Mouse (Mus musculus): ENCODE data around the gene Hrnr. TPM values are rescaled to one million over a fixed set of nuclear protein-coding genes. Genes with fewer than 3 reads are reported as not detected.

Hrnr gene
- not detected in 2 replicates for polyA plus RNA-seq (2012; rRNA removed)

DNA sequence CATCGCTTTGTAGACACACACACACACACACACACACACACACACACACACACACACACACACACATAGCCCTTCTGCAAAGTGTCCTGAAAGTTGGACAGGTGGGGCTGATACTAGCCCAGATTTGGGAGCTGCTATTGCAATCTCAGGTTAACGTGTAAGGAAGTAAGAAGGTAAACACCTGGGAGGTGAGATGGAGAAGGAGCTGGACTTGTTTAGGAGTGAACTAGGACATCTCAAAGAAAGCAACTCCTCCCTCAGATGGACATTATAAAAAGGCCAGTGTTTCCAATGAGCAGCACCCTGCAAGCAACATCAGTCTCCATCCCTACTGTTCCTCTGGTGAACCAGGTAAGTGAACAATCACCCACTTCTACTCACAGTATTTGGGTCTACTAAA is at the start of gene Hrnr:
Gene Hrnr (plus strand): TSS at position 301 of the 400 bp plus-strand sequence.
- no peak for DNase-seq (ENCODE audit: low read depth in 1 of 2, low spot score in 2 of 2)
- Histone ChIP-seq H3K27me3 (ENCODE audit: control insufficient read depth, insufficient read depth, low read length) (no peaks in the 10 kb centered on the region), H3K27ac (ENCODE audit: insufficient read depth, low read length) (no peak within 1 kb of the TSS), H3K4me3 (ENCODE audit: extremely low read depth, insufficient read depth, insufficient read length) (no peak within 1 kb of the TSS), H3K36me3 (ENCODE audit: control insufficient read depth, insufficient read depth, low read length) (no peaks in the 10 kb centered on the region), H3K4me1 (ENCODE audit: control insufficient read depth, insufficient read depth, insufficient read length) (no peaks in the 10 kb centered on the region)
- no peak for TF ChIP-seq POLR2A (IDR thresholded peaks at IDR 0.05; ENCODE audit: low read depth, low read length)
- no peak for TF ChIP-seq CTCF (IDR thresholded peaks at IDR 0.05; ENCODE audit: extremely low read depth, insufficient read depth, insufficient read length, insufficient replicate concordance)
- WGBS: 76% methylated on average over 2 of the region's 2 CpGs

DNA sequence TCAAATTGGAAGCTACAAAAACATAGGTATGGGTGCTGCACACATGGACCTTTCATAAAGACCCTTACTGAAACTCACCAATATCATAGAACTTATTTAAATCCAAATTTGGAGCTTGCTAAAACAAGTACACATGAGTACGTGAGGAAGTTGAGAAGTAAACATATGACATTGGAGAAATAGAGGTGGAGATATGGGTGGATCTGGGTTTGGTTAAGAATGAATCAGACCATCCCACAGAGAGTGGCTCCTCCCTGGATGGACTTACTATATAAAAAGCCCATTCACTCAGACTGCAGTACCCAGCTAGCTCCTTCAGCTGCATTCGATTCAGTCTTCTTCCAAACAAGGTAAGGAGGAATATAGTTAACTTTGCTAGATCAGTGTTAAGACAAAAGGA is 46.3 kb upstream of the Hrnr start, which contains the start of gene Flg:
Gene Flg (plus strand): TSS at position 301 of the 400 bp plus-strand sequence.
- TF ChIP-seq POLR2A (IDR thresholded peaks at IDR 0.05; ENCODE audit: low read depth, low read length): no peak
- TF ChIP-seq CTCF (IDR thresholded peaks at IDR 0.05; ENCODE audit: extremely low read depth, insufficient read depth, insufficient read length, insufficient replicate concordance): no peak
- Histone ChIP-seq H3K27me3 (ENCODE audit: control insufficient read depth, insufficient read depth, low read length) (no peaks in the 10 kb centered on the region), H3K4me3 (ENCODE audit: extremely low read depth, insufficient read depth, insufficient read length) (no peak within 1 kb of the TSS), H3K27ac (ENCODE audit: insufficient read depth, low read length) (no peak within 1 kb of the TSS), H3K4me1 (ENCODE audit: control insufficient read depth, insufficient read depth, insufficient read length) (no peaks in the 10 kb centered on the region), H3K36me3 (ENCODE audit: control insufficient read depth, insufficient read depth, low read length) (no peaks in the 10 kb centered on the region)
- 85% methylated on average over 2 of the region's 2 CpGs for WGBS
- DNase-seq (ENCODE audit: low read depth in 1 of 2, low spot score in 2 of 2): no peak

DNA sequence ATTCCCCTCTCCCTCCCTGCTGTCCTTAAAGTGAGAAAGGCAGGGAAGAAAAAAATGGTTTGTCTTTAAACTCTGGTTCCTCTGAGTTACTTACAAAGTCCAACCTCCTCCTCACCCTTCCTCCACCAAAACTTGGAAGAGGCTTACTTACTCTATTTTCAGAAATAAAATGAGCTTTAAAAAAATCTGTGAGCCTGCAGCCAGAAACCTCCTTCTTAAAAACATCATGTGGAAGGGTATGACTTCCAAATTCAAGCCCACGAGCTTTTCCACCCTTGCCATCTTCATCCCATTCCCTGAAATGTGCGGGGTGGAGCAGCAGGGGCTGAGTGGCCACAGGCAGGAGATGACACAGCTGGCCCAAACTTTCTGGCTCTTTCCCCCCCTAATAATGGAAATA is 22.0 kb upstream of the Hrnr start:
- Histone ChIP-seq H3K4me3 (ENCODE audit: extremely low read depth, insufficient read depth, insufficient read length) (no peak overlapping the region), H3K27ac (ENCODE audit: insufficient read depth, low read length) (no peak overlapping the region), H3K36me3 (ENCODE audit: control insufficient read depth, insufficient read depth, low read length) (no peaks in the 10 kb centered on the region), H3K4me1 (ENCODE audit: control insufficient read depth, insufficient read depth, insufficient read length) (no peaks in the 10 kb centered on the region), H3K27me3 (ENCODE audit: control insufficient read depth, insufficient read depth, low read length) (no peaks in the 10 kb centered on the region)
- 76% methylated on average over 2 of the region's 2 CpGs for WGBS
- TF ChIP-seq POLR2A (IDR thresholded peaks at IDR 0.05; ENCODE audit: low read depth, low read length): no peak
- TF ChIP-seq CTCF (IDR thresholded peaks at IDR 0.05; ENCODE audit: extremely low read depth, insufficient read depth, insufficient read length, insufficient replicate concordance): no peak
- no peak for DNase-seq (ENCODE audit: low read depth in 1 of 2, low spot score in 2 of 2)

DNA sequence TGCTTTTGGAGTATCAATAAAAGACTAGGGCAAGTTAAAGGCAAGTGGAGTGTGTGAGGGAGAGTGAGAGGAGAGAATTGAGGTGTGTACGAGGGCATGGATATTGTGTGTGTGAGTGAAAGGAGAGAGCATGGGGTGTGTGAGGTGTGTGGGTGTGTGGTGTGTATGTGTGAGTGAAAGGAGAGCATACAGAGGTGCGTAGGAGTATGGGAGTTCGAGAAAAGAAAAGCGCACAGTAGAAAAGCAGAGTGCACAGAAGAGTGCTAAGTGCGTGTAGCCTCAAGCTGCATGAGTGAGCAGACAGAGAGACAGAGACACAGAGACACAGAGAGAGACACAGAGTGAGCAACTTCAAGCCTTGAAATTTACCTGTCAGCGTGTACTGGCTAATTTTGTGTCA is 19.7 kb upstream of the Hrnr start:
- WGBS: 81% methylated on average over 6 of the region's 6 CpGs
- no peaks in the 10 kb centered on the region for H3K27me3 ChIP-seq (ENCODE audit: control insufficient read depth, insufficient read depth, low read length)
- no peak for DNase-seq (ENCODE audit: low read depth in 1 of 2, low spot score in 2 of 2)
- H3K4me3 ChIP-seq (ENCODE audit: extremely low read depth, insufficient read depth, insufficient read length): no peak overlapping the region
- H3K4me1 ChIP-seq (ENCODE audit: control insufficient read depth, insufficient read depth, insufficient read length): no peaks in the 10 kb centered on the region
- TF ChIP-seq CTCF (IDR thresholded peaks at IDR 0.05; ENCODE audit: extremely low read depth, insufficient read depth, insufficient read length, insufficient replicate concordance): no peak
- TF ChIP-seq POLR2A (IDR thresholded peaks at IDR 0.05; ENCODE audit: low read depth, low read length): no peak
- no peaks in the 10 kb centered on the region for H3K36me3 ChIP-seq (ENCODE audit: control insufficient read depth, insufficient read depth, low read length)
- no peak overlapping the region for H3K27ac ChIP-seq (ENCODE audit: insufficient read depth, low read length)

DNA sequence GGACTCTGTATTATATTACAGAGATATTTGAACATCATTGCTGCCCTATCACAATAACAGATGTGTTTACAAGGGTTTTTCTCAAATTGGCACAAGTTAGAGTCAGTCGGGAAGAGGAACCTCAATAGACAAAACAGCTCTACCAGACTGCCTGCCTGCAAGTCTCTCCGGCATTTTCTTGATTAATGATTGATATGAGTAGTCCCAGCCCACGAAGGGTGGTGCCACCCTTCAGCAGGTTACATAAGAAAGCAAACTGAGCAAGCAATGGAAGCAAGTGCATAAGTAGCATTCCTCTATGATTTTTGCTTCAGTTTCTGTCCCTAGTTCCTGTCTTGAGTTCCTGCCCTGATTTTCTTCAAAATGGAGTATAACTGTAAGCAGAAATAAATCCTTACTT is 17.7 kb upstream of the Hrnr start:
- H3K4me1 ChIP-seq (ENCODE audit: control insufficient read depth, insufficient read depth, insufficient read length): no peaks in the 10 kb centered on the region
- DNase-seq (ENCODE audit: low read depth in 1 of 2, low spot score in 2 of 2): no peak

DNA sequence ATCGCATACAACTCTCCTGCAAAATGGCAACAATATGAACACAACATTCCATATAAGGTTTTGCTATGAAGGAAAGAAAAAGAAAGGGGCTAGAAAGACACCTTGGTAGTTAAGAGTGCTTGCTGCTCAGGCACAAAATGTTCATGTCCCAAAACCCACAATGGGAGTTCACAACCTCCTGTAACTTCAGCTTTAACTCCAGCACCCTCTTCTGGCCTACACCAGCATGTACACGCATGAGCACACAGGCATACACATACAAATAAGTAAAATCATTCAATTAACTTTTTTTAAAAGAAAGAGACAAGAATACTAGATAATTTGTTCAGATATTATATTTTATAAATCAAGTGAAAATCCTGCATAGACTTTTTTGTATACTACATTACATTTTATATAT is 13.4 kb upstream of the Hrnr start:
- Histone ChIP-seq H3K36me3 (ENCODE audit: control insufficient read depth, insufficient read depth, low read length) (no peaks in the 10 kb centered on the region), H3K4me1 (ENCODE audit: control insufficient read depth, insufficient read depth, insufficient read length) (no peaks in the 10 kb centered on the region), H3K27me3 (ENCODE audit: control insufficient read depth, insufficient read depth, low read length) (no peaks in the 10 kb centered on the region), H3K27ac (ENCODE audit: insufficient read depth, low read length) (no peak overlapping the region), H3K4me3 (ENCODE audit: extremely low read depth, insufficient read depth, insufficient read length) (no peak overlapping the region)
- no peak for TF ChIP-seq CTCF (IDR thresholded peaks at IDR 0.05; ENCODE audit: extremely low read depth, insufficient read depth, insufficient read length, insufficient replicate concordance)
- TF ChIP-seq POLR2A (IDR thresholded peaks at IDR 0.05; ENCODE audit: low read depth, low read length): no peak
- WGBS: 80% methylated on average over 2 of the region's 2 CpGs
- DNase-seq (ENCODE audit: low read depth in 1 of 2, low spot score in 2 of 2): no peak

More for the DNA sequence above, 17.7 kb upstream of the Hrnr start:
- no peaks in the 10 kb centered on the region for H3K27me3 ChIP-seq (ENCODE audit: control insufficient read depth, insufficient read depth, low read length)
- no peak overlapping the region for H3K4me3 ChIP-seq (ENCODE audit: extremely low read depth, insufficient read depth, insufficient read length)
- H3K36me3 ChIP-seq (ENCODE audit: control insufficient read depth, insufficient read depth, low read length): no peaks in the 10 kb centered on the region
- 78% methylated on average over 3 of the region's 3 CpGs for WGBS
- H3K27ac ChIP-seq (ENCODE audit: insufficient read depth, low read length): no peak overlapping the region
- no peak for TF ChIP-seq CTCF (IDR thresholded peaks at IDR 0.05; ENCODE audit: extremely low read depth, insufficient read depth, insufficient read length, insufficient replicate concordance)
- TF ChIP-seq POLR2A (IDR thresholded peaks at IDR 0.05; ENCODE audit: low read depth, low read length): no peak

DNA sequence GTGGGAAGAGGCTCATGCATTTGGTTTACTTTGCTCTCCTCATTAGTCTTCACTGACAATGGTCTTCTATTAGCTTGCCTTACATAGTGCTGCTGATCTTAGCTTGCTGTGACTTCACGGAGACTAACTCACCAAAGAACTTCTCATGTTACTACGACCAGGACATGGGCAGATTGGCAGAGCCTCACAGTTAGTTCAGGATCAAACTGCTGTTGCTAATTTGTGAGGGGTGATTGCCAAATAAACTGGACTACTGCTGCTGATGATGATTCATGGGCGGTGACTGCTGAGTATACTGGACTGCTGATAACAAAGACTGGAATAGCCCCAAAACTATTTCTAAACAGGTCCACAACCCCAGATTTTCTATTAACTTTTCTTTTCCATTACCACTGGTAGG is 8.2 kb upstream of the Hrnr start:
- no peak for TF ChIP-seq CTCF (IDR thresholded peaks at IDR 0.05; ENCODE audit: extremely low read depth, insufficient read depth, insufficient read length, insufficient replicate concordance)
- no peak for TF ChIP-seq POLR2A (IDR thresholded peaks at IDR 0.05; ENCODE audit: low read depth, low read length)
- Histone ChIP-seq H3K27me3 (ENCODE audit: control insufficient read depth, insufficient read depth, low read length) (no peaks in the 10 kb centered on the region), H3K4me3 (ENCODE audit: extremely low read depth, insufficient read depth, insufficient read length) (no peak overlapping the region), H3K27ac (ENCODE audit: insufficient read depth, low read length) (no peak overlapping the region), H3K36me3 (ENCODE audit: control insufficient read depth, insufficient read depth, low read length) (no peaks in the 10 kb centered on the region), H3K4me1 (ENCODE audit: control insufficient read depth, insufficient read depth, insufficient read length) (no peaks in the 10 kb centered on the region)
- 88% methylated on average over 3 of the region's 3 CpGs for WGBS
- no peak for DNase-seq (ENCODE audit: low read depth in 1 of 2, low spot score in 2 of 2)

Data from spleen, adult 2 months (tissue).